Mouse (Mus musculus): ENCODE measurements around the gene Usf3.

Gene Usf3

GRCm38 (mm10) chr16:44173155-44173941 is at the start of gene Usf3:
Gene Usf3 (plus strand): TSS chr16:44173246.
- under 1% methylated on average over 68 of the region's 77 CpGs for WGBS

- WGBS, result 37% methylated on average over 2 of the region's 2 CpGs
These were observed 49.3 kb upstream of the Usf3 start for GRCm38 (mm10) chr16:44123786-44124185.

GRCm38 (mm10) chr16:44124713-44125112 is 48.3 kb upstream of the Usf3 start:
- 58% methylated on average over 1 of the region's 1 CpGs for whole genome bisulfite sequencing

GRCm38 (mm10) chr16:44125436-44125835 is 47.6 kb upstream of the Usf3 start:
- 90% methylated on average over 2 of the region's 2 CpGs for WGBS

GRCm38 (mm10) chr16:44126437-44126836 is 46.6 kb upstream of the Usf3 start:
- 73% methylated on average over 4 of the region's 4 CpGs for WGBS

- 46% methylated on average over 4 of the region's 4 CpGs for WGBS
These were observed 40.7 kb upstream of the Usf3 start for GRCm38 (mm10) chr16:44132300-44132699.

GRCm38 (mm10) chr16:44133187-44133586 is 39.9 kb upstream of the Usf3 start:
- 86% methylated on average over 3 of the region's 3 CpGs for WGBS

GRCm38 (mm10) chr16:44136511-44137021 is 36.5 kb upstream of the Usf3 start:
- 36% methylated on average over 6 of the region's 6 CpGs for WGBS

- WGBS, result 0% methylated on average over 24 of the region's 24 CpGs
These were observed 34.6 kb upstream of the Usf3 start for GRCm38 (mm10) chr16:44138377-44138978.

- WGBS, result under 1% methylated on average over 25 of the region's 25 CpGs
These were observed 34.0 kb upstream of the Usf3 start for GRCm38 (mm10) chr16:44138979-44139535.

- under 1% methylated on average over 71 of the region's 71 CpGs for WGBS
These were observed 33.4 kb upstream of the Usf3 start, which contains the start of the genes Atp6v1a and Naa50 for GRCm38 (mm10) chr16:44139536-44140185. Gene Atp6v1a (minus strand): TSS chr16:44139705. Gene Naa50 (plus strand): TSS chr16:44139830.

GRCm38 (mm10) chr16:44140186-44140787 is 32.8 kb upstream of the Usf3 start:
- WGBS, result under 1% methylated on average over 44 of the region's 44 CpGs

- WGBS, result 12% methylated on average over 6 of the region's 6 CpGs
These were observed 31.6 kb upstream of the Usf3 start for GRCm38 (mm10) chr16:44141483-44141882.

GRCm38 (mm10) chr16:44149002-44149767 is 23.9 kb upstream of the Usf3 start:
- 83% methylated on average over 1 of the region's 1 CpGs for WGBS

- 76% methylated on average over 6 of the region's 6 CpGs for WGBS
These were observed 18.5 kb upstream of the Usf3 start for GRCm38 (mm10) chr16:44154497-44155057.

GRCm38 (mm10) chr16:44159325-44159724 is 13.7 kb upstream of the Usf3 start:
- WGBS, result 88% methylated on average over 7 of the region's 7 CpGs

GRCm38 (mm10) chr16:44163831-44164230 is 9.2 kb upstream of the Usf3 start:
- 90% methylated on average over 2 of the region's 2 CpGs for WGBS

- 38% methylated on average over 3 of the region's 3 CpGs for WGBS
These were observed 7.9 kb upstream of the Usf3 start for GRCm38 (mm10) chr16:44165182-44165581.

GRCm38 (mm10) chr16:44168990-44169389 is 4.1 kb upstream of the Usf3 start:
- WGBS, result 78% methylated on average over 4 of the region's 4 CpGs
